Comparison of ENCODE assay signal across 7 mouse cellular contexts in genomic region chr16:50428871-50429691, GRCm38 (mm10). TPM values are rescaled to one million over a fixed set of nuclear protein-coding genes. Genes with fewer than 3 reads are reported as not detected.
DNase-seq lines count a peak whose midpoint lies in the region; ATAC-seq and TF ChIP-seq lines count a peak whose summit lies in the region.

No protein-coding gene starts in this region.

- peak overlapping the region; percentile 96; the same call in 1 of the 2 replicates for H3K27ac ChIP-seq in heart, embryonic 12.5 days (ENCODE audit: poor library complexity, severe bottlenecking)

- H3ac ChIP-seq in C2C12 (ENCODE audit: control insufficient read depth, insufficient read length, low read depth), result peak overlapping the region; percentile 24

- DNase-seq in cerebellum, postnatal 36 days, result peak; percentile 17 to 22
- peak; percentile 37 for DNase-seq in kidney, postnatal 10 days
- peak; percentile 1 for DNase-seq in lung, postnatal 36 days
- peak; percentile 16 for DNase-seq in right cerebral cortex, postnatal 4 days

- H3K79me2 ChIP-seq in C2C12 (ENCODE audit: control insufficient read depth, insufficient read depth), result peaks cover 26% of the 10 kb centered on the region

- H3K4me3 ChIP-seq in C2C12 (ENCODE audit: insufficient read depth, poor library complexity, severe bottlenecking) (peak overlapping the region; percentile 74), E14TG2a.4 (replicated peaks; ENCODE audit: low read length) (peak overlapping the region; percentile 91)
- peak overlapping the region; percentile 74 for H3K4me3 ChIP-seq in heart, embryonic 12.5 days

- peaks cover 6% of the 10 kb centered on the region for H3K36me3 ChIP-seq in C2C12 (ENCODE audit: control insufficient read depth, insufficient read depth)
- no peaks in the 10 kb centered on the region for H3K36me3 ChIP-seq in E14TG2a.4 (ENCODE audit: insufficient read depth, low read length)
- H3K36me3 ChIP-seq in heart, embryonic 12.5 days, result peaks cover 4% of the 10 kb centered on the region; the same call in 1 of the 2 replicates

- no peak for TF ChIP-seq CTCF in C2C12 (IDR thresholded peaks at IDR 0.05; ENCODE audit: control insufficient read depth, insufficient read depth, insufficient read length)
- no peak for TF ChIP-seq CTCF in E14TG2a.4 (conservative IDR thresholded peaks at IDR 0.05; ENCODE audit: low read length)

- H3K4me1 ChIP-seq in E14TG2a.4 (replicated peaks; ENCODE audit: low read depth, low read length), result peaks cover 23% of the 10 kb centered on the region
- peaks cover 7% of the 10 kb centered on the region for H3K4me1 ChIP-seq in heart, embryonic 12.5 days (replicated peaks)

- peak overlapping the region; percentile 91 for H3K9ac ChIP-seq in heart, embryonic 12.5 days

- WGBS in heart, embryonic 12.5 days, result 5% methylated on average over 23 of the region's 23 CpGs

- H3K4me2 ChIP-seq in heart, embryonic 12.5 days, result peak overlapping the region; percentile 92

- H3K79me3 ChIP-seq in C2C12 (ENCODE audit: low read depth), result peaks cover 4% of the 10 kb centered on the region

- H3K27me3 ChIP-seq in C2C12 (ENCODE audit: control insufficient read depth, insufficient read depth, insufficient read length) (no peaks in the 10 kb centered on the region), E14TG2a.4 (ENCODE audit: insufficient read depth, low read length) (peaks cover 28% of the 10 kb centered on the region)
- no peaks in the 10 kb centered on the region for H3K27me3 ChIP-seq in heart, embryonic 12.5 days (replicated peaks)

- H3K9me3 ChIP-seq in E14TG2a.4 (ENCODE audit: low read length), result no peaks in the 10 kb centered on the region
- no peaks in the 10 kb centered on the region for H3K9me3 ChIP-seq in heart, embryonic 12.5 days (replicated peaks)

- no peak for ATAC-seq in heart, embryonic 12.5 days (ENCODE audit: insufficient number of reproducible peaks, low FRiP score)

TF ChIP-seq in C2C12, 6 proteins besides CTCF, POLR2A, EP300 and RAD21:
- TF ChIP-seq MYOG (IDR thresholded peaks at IDR 0.05; ENCODE audit: control insufficient read depth, extremely low read depth, insufficient read length) (no peak), FOSL1 (IDR thresholded peaks at IDR 0.05; ENCODE audit: insufficient read depth, low read length, poor library complexity, severe bottlenecking) (no peak), USF1 (IDR thresholded peaks at IDR 0.05; ENCODE audit: low read depth) (no peak), MYOD1 (IDR thresholded peaks at IDR 0.05; ENCODE audit: control insufficient read depth, insufficient read length, low read depth) (no peak), CEBPB (IDR thresholded peaks at IDR 0.05; ENCODE audit: low read depth) (no peak), MAX (IDR thresholded peaks at IDR 0.05) (no peak)

RNA-seq across cellular contexts. Expression of gene Bbx, which starts 3.1 kb away (rescaled TPM):
- 4.9 TPM for polyA plus RNA-seq in C2C12 (2012; fragmentation: generic; extraction: Trizol)
- polyA plus RNA-seq in heart, embryonic 12.5 days (2016; fragmentation: Nextera tagmentation; extraction: Ambion mirVana), result 37.7 and 39.5 TPM in 2 replicates
